Mouse (Mus musculus) fat pad, adult 2 months (tissue): ENCODE results near the gene Plpp1.

ENCODE experiments used
- DNase-seq: peaks from one replicate; pipeline ENCODE4 v3.0.0-alpha.2; 2011; ENCODE audit warnings: low read depth, low spot score; ENCODE audit errors: extremely low read depth

Plpp1 gene

DNA sequence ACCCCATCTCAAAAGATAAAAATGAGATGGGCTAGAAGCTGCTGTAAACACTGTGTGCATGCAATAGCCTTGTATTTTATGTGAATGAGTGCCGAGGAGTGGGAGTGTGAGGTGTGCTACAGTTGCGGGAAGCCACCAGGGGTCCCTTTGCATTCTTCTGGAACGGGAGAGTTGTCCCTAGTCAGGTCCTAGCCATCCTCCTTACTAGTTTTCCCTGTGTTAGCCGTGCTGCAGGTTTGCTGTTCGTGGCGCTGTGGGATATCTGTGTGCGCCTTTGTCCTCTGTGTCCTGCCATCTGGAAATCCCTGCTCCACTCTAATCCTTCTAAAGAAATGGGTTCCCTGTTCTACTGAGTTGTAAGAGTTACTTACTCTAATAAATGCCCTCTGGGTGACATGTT is 57.3 kb downstream of the Plpp1 start:
- no peak for DNase-seq

DNA sequence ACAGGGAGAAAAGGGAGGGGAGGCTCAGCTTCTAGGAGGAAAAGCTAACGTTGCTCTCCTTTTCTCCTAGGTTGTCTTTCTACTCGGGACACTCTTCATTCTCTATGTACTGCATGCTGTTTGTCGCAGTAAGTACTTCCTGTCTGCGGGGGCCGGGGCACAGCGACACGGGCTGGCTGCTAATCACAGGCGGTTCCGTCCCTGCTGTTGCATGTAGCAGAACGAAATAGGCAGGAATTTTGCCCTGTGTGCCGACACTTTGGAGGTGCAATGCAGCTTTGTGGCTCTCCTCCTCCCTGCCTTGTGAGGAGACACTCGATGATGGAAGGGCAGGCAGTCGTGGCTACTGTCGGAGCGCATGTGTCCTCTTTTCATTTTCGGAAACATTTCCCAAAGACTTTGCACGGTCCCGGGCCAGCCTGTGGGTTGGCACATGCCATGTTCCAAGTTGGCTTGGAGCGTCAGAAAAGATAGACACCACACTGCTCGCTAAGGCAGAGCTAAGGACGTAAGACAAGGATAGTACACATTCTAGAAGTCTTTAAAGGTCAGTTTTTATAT is 59.1 kb downstream of the Plpp1 start:
- no peak for DNase-seq

DNA sequence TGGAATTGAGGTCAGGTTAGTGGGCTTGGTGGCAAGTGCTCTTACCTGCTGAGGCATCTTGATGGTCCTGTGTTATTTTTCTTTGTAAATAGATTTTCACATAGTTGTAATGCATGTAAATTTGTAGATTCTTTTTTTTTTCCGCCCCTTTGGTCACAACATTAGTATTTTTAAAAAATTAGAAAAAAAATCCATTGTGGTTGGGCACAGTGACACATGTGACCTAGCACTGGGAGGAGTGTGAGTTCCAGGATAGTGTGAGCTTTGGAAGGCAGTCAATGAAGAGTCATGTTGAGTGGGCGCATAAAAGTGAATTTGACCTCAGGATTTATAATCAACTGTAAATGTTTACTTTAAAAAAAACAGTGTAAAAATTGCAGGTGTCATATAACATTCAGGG is 59.8 kb downstream of the Plpp1 start:
- DNase-seq: no peak

DNA sequence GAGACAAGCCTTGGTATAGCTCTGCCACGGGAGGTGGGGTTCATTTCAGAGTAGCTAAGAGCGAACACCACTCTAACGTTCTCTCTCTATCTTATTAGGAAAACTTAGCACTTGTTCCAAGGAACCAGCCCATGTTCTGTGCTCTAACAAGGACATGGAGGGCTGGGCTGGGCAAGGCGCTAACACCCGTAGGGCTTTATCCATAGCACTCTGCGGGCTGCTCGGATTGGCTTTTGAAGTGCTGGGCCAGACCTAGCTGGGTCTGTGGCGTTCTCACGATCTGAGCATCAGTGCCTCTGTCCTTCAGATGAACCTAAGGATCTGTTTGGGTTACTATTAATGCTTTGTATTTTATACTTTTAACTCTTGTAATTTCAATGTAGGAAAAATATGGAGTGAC is 60.3 kb downstream of the Plpp1 start:
- no peak for DNase-seq

DNA sequence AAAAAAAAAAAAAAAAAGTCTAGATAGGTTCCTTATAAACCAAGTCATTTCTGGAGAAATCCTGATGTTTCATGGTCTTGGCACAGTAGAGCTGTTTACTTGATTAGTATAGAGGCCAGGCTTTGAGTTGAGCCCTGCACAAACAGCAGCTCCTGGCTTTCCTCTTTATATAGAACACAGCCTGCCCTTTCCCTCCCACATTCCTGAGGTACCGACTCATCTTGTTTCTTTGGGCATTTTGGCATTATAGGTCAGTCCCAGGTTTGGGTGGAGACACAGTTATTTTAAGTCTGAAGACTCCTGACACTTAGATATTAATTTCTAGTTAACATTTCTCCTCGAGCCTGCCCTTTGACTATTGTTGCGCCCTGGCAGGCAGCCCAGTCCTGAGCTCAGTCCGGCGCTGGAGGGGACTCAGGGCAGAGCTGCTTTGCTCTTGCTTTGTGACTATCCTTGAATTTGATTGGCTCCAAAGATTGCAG is 61.3 kb downstream of the Plpp1 start:
- DNase-seq: no peak

DNA sequence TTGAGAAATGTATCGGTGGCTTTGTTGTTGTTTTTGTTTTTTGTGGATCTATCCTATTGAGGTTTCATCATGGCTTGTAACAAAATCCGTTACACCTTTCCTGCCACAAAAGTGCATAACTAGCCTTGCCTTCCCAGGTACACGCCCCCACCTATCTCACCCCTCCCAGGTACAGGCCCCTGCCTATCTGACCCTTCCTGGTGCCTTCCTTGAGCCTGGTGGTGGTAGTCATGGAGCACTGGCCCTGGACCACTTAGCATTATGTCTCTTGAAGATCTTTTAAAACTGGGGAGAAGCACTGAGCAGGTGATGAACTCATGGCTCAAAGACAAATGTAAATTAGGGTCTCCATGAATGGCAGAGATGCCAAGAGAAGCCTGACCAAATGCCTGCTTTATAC is 61.8 kb downstream of the Plpp1 start:
- no peak for DNase-seq

DNA sequence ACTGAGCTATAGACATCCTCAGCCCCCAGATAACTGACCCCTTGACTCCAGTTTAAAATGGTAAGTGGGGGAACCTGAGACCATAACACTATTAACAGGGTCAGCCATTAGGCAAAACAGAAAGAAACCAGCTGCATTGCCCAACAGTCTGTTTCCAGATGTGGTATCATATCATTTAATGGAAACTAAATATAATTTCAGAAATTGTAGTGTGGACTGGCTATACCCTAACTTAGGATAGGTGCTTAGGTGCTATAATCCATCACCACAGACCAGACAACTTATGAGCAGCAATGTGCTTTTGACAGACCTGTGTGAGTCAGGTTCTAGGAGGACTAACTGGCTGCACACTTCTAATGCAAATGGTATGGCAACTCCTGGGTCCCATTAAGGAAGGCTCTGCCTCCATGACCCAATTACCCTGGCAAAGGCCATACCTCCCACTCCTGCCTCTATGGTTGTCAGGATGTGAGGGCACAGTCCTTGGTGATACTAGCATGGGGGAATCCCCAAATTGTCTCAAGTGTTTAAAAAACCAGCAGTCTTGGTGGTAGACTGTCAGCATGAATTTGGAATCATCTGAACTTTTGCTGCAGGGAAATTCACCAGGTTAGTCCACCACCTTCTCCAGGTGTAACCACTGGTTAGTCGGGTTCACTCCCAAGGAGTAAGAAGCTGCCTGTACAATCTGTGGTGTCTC is 62.5 kb downstream of the Plpp1 start:
- DNase-seq: no peak

DNA sequence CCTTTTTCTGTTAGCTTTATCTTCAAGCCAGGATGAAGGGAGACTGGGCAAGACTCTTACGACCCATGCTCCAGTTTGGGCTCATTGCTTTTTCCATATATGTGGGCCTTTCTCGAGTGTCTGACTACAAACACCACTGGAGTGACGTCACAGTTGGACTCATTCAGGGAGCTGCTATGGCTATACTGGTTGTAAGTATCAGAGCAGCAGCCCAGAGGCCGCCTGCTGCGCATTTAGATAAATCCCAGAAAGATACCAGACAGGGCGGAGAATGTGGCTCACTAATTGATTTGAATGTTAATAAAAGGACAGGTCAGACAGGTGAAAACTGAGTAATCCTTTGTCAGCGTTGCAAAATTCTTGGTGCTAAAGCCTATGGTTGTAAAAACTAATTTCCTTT is 66.2 kb downstream of the Plpp1 start:
- no peak for DNase-seq

DNA sequence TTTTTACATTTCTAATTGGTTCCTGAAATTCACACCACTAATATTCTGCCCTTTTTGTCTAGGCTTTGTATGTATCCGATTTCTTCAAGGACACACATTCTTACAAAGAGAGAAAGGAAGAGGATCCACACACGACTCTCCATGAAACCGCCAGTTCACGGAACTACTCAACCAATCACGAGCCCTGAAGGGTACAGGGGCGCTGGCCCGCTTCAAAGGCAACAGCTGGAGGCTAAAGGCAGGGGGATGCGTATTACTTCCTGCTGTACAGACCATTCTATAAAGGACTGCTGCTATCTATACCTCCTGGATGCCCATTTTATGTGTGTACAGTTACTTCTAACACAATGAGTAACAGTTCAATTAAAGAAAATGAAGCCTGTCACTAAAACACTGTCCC is 66.8 kb downstream of the Plpp1 start:
- DNase-seq: no peak

DNA sequence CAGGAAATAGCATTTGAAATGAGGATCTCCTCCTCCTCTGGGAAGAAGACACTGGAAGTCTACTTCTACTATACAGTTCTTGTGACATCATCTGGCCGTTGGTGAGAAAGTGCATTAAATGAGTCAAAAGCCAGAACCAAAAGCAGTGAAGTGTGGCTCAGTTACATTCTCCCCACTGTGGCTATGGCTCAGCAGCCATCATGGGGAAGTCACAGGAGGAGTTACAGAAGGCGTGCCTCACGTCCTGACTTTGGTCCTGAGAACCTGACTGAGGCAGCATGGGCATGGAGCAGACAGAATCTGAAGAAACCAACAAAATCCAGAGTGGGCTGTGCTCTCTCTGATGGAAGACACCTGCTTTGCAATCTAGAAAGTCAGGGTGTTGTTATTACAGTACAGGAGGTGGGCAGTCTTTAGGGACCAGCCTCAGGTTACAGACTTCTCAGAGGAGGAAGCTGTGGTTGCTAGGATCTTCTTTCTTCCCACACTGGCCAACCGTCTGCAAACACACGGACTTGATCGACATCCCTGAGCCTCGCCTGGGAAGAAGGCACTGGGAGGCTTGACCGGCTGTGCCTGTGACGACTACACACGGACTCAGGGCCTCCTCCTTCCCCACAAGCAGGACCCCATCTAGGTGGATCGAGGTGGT is 69.6 kb downstream of the Plpp1 start:
- DNase-seq: no peak

DNA sequence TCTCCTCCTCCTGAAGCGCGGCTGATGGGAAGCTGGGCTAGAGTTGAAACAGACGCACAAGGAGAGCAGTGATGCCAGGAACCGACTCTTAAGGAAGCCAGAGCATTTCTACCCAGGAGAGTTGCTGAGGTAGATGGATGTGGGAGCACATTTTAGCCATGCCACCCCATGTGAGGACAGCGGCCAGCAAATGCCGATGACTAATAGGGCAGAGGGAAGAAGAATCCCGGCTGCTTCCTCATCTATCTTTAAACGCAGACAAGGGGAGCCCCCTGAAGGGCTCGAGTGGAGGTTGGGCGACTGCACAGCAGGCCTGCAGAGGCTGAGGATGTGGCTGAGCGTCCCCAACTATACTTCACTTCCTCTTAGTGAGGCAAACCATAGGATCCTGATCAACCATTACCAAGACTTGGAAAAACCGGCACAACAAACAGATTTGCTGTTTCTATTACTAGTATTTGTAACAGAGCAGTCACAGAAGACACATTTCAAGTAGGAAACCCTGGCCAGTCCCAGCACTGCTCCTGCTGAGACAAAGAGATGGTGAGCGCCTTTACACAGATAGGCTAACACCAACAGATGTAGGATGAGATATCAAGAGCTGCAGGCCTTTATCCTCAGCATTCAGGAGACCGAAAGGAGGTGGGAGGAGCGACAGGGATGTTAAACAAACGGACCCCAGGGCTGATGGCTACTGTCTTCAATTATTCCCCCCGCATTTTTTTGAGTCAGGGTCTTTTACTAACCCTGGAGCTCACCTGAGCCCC is 71.1 kb downstream of the Plpp1 start:
- DNase-seq: no peak

DNA sequence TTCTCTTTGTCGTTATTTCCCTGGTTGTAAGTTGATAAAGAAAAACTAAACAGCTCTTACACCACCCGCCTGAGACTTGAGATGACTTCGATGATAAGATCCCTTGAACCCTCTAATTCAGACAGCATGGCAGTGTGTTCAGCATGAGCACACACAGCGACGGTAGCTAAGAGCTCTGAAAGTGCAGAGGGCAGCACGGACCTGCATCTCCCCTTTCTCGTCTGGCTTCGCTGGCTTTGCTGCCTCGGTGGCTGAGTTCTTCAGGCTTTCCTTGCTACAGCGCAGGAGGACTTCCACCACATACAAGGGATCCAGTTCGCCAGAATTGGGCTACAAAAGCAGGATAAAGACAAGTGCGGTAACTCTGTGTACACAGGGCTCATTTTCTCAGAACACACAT is 86.6 kb downstream of the Plpp1 start:
- DNase-seq: no peak

DNA sequence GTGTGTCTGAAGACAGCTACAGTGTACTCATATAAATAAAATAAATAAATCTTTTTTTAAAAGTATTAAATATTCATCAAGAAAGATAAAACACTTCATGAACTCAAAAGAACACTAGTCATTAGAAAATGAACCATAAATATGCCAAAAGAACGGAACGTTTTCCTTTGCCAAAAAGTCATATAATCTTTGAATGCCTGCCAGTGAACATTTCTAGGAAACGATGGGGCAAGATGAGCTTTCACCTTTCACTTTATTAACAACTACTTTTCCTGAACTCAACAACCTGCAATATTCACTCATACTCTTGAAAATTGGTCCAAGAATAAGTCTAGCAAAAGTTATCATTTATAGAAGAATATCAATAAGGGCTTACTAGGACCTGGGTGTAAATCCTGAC is 101.6 kb downstream of the Plpp1 start:
- no peak for DNase-seq

DNA sequence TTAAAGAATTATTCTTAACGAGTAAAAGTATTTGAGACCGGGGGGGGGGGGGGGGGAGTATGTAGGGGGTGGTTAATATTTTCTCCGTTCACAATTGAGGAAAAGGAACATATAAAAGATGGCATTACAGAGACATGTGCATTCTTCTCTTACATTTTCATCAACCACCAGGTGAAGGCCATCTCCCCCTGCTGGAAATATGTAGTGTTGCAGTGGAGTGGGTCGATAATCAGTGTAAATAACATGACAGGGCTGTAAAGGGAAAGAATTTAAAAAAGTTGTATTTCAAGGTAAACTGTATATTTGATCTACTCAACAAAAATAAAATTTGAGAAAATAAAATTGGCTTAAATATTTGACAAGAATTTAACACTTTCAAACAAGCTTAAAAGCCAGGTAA is 109.1 kb downstream of the Plpp1 start:
- no peak for DNase-seq

DNA sequence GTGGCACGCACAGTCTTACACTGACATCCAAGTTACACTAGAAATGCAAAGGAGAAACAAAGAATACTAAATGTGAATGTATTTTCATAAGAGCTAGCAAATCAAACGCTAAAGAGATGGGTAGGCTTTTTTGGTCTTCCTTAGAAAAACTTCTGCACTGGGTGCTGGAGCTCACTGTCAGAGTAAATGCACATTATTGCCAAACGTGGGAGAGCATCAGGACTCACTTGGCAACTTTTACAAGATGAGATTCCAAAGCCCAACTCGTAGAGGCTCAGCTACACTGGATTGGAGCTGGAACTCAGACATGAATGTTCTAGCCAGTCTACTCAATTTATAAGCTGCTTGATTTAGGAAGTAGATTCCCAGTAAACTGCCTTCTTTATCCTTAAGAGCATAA is 109.8 kb downstream of the Plpp1 start:
- DNase-seq: no peak
